Mouse (Mus musculus) cerebellum, postnatal 14 days (tissue): ENCODE measurements around the gene Stra8.

Experiments
- DNase-seq, 2 experiments: peaks; one replicate each; pipeline ENCODE4 v3.0.0; 2021; ENCODE audit warnings: mixed read lengths in 2 of 2

The Stra8 gene

DNA sequence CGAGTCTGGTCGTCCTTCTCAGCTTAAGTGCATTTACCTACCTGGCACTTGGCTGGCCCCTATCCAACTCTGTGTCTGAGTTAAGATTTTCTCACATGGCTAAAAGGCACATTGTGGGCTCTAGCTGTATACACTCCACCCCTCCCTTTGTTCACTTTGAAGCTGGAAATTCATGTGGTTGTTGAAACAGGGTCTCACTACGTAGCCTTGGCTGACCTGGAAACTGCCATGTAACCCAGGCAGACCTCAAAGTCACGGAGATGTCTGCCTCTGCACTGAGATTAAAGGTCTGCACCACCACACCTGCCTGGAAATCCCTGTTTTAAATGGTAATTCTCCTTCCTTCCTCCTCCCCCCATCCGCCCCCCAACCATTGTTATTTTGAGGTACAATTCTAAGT lies 23.5 kb downstream of the Stra8 start:
- no peak for DNase-seq

DNA sequence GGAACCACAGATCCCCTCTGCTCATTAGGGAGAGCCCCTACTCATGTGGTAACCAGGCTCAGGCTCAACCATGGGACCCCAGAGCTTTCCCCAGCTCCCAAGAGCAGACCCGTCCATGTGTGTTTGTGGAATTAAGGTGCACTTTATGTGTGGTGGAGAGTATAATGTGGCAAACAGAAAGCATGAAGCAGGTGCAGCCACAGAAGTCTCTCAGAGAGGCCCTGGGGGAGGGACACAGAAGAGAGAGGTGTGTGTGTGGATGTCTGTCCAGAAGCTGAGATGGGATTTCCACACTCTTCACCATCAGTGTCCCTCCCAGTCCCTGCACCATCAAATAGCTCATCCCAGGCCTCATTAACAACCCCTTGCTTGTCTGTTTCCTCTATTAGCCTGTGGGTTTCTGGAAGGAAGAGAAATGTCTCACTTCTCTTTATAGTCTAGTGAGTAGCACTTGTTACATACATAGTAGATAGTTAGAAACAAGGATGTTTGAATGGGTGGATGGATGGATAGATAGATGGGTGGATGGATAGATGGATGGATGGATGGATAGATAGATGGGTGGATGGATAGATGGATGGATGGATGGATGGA lies 26.6 kb downstream of the Stra8 start:
- DNase-seq: no peak

DNA sequence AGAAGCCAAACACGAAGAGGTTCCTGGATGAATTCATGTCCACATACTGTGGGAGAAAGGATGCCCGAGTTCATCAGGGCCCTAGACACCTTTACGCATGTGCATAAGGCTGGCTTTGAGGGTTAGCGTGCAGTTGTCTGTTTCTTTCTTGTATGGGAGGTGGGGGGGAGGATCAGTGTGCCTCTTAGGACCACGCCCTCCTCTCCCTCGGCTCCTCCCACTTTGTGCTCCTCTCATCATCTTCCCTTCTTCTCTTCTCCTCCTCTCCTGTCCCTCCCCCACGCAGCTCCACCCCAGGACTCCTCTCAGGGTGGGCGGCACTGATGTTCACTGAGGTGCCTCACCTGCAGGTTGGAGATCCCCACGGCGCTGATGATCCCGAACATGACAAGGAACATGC lies 28.5 kb downstream of the Stra8 start:
- peak; percentile 13 to 27 for DNase-seq

DNA sequence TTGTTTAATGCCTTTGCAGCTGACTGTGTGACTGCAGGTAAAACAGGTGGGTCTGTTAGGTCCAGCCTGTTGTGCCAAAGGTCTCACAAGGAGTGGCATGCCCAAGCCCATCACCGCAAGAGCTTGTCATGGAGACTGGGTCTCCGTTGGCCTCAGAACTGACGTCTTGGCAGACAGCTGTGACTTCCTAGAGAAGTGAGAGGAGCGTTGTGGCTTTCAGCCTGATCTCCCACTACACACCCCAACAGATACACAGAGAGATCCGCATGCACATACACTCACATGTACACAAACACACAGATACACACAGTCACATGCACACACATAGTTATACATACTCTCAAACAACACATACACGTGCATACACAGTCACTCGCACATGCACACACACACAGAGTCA lies 31.6 kb downstream of the Stra8 start:
- DNase-seq: no peak

DNA sequence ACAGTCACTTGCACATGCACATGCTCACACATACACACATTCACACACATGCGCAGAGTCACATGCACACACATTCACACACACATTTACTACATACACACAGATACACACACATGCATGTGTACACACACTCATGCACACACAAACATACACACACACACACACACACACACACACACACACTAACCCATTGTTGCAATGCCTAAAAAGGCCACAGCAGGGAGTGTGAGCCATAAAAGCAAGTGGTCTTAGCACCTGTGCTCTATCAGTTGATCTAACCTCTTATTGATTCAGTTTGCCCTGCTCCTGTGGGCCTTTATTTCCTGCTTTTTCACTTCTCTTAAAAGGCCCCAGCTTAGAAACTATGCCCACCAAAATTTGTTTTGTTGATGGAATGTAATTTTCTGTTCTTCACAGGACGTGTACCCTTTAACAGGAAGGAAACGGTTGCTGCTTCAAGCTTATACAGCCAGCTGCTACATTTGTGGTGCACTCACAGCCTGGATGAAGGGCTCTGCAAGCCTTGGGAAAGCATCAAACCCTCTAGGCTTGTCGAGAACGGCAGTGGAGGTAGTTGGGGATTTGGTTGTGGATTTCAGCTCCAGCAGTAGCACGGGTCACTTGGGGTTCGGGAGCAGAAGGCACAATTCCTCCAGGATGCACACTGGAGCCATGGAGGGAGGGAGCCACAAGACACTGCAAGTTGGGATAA lies 32.1 kb downstream of the Stra8 start:
- no peak for DNase-seq

DNA sequence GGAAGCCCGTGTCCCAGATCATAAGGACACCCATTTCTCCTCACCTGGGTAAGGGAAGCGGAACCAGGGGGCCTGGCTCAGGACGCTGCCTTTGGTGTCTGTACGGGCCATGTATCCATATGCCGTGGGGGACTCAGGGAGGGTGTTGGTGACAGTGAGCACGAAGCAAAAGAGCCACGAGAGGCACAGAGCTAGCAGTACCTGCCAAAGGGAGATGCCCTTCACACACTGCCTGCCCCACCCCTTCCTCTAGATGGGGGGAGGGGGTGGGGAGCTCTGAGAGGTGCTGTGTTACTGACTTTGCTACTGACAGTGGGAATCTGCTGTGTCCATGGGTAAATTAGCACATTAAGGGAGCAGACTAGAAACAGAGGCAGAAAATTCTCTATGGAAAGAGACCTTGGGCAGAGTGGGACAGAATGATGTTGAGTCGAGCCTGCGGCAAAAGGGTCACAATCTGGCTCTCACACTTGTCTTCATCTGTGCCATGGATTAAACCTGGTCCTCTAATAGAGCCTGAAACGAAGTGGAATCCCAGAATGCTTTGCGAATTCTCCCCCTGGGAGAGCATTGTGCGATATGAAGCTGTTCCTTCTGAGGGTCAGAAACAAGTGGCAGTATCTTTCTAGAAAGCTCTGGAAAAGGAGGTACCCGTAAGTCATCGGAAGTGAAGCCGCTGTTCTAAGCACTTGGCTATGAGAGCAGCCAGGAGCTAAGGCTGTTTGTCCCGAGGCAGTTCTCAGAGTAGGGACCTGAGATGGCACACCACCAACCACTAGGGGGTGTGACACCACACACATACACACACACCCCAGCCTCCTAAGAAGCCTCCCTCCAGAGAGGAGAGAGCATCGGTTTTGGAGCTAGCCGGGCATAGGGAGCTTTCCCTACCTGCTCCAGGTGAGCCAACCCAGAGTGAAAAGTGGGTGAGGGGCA lies 35.2 kb downstream of the Stra8 start:
- peak; percentile 9 to 15 for DNase-seq

DNA sequence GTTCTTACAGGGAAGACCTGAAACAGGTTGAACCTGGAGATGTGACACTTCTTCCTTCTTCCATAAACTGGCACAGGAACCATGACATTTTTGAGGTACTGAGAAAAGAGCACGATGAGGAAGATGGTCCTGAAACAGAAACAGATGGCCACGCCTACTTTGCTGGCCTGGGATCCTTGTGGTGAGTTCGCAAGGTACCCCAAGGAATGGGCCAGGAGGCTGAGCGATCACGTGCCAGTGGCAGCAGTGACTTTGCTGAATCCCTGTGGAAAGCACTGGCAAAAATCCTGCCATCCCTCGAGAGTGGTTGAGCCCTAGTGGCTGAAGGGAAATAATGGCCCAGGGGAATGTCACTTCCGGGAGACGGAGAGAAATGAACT lies 35.9 kb downstream of the Stra8 start:
- DNase-seq: no peak

DNA sequence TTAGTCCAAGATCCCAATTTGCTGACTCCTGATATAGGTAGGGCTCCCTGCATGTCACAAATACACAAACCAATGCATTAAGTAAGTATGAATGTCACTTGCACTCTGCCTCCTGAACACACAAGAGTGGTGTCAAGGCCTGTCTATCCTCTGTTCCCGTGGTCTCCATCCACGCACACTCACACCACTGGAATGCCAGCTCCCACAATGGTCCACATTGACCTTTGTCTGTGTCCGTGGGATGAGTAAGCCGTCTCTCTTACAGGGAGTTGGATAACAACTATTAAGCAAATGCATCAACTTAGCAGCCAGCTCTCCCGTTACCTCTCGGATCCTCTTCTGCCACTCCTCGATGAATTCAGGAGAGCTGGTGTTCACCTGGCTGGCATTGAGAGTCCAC lies 39.2 kb downstream of the Stra8 start:
- DNase-seq: no peak

DNA sequence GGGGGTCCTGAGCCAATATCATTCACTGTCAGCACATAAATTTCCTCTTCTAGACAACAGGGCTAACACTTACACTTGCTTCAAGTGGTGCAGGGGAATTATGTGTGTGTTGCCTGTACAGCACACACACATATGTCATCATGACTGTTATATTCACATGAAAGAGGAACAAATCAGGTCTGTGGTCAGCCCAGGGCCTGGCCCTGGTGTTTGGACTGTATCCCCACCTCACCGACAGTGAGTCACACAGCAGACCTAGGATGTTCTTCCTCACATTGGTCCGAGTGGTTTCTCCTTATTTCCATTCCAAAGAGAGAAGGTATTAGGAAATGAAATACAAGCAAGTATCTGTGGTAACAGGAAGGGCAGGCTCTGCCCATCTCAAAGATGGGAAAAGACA lies 44.6 kb downstream of the Stra8 start:
- DNase-seq: no peak

DNA sequence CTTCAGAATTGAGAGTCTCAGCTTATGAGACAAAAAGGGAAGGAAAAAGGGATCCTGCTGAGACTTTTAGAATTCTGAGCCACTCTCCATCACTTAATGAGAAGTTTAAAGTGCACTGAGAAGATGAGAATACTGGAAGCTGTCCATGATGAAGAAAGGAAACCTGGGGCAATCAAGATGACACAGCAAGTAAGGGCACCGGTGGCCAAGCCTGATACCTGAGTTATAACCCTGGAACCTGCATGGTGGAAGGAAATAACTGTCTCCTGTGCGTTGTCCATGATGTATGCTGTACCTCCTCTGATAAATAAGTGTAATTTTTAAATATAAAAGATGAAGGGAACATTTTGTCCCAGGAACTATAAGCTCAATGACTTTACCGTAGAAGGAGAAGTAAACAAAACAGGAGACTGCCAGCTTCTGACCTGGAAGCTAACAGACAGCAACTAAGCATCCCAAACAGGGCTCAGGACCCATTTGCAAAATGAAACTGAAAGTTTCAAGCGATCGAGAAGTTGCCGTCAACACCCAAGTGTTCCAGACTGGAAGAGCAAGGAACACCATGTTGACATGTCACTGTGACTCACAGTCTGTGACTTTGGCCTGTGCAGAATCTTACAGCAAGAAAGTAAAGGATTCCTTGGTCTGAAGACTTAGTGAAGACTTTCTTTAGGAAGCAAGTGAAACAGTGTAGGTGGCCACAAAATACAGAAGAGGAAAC lies 46.0 kb downstream of the Stra8 start:
- DNase-seq: no peak

DNA sequence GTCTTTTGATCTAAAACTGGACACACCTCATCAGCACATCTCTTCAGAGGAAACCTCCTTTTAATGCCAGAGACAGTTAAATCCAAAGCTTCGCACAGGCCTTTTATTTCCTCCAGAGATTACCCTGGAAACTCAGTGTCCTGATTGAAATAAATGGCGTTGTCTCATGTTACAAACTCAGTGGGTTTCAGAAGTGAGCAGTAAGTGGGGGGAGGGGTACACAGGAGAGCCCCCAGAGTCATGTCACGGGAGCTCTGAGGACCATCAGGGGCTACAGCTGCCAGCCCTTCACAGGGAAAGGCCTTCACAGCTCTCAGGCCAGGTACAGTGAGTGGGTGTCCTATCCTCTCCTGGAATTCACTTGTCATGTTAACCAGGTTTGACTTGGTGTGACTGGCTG lies 51.2 kb downstream of the Stra8 start:
- no peak for DNase-seq

DNA sequence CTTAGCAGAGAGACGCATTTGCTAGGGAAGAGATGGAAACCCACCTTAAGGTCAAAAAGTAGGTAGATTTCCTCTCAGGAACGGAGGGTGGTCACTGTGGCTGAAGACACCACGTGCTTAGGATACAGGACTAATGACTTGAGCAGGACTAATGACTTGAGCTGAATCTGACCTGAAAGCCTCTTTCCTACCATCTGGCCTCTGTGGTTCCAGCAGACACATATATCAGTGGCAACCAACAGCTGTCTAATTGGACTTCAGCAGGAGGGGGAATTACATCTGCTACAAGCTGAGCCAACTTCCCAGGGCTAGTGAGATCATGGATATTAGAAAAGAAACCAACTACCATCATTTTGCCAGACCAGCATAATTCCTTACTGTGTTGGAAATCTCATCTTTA lies 59.3 kb downstream of the Stra8 start:
- no peak for DNase-seq

DNA sequence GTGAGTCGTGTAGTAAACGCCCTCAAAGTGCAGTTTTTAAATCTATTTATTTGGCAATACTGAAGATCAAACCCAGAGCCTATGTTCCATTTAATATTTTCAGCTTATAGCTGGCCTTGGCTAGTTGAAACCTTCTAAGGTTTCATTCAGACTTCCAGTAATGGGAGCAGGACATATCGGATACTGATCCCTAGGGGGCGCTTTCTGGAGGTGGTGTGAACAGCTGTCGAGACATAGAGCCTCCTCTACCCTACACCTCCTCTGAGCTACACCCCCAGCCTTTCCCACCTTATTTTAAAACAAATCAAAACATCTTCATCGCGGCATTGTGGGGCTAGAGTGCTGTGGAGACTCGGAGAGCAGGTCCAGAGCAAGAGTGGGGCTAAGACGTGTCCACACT lies 60.7 kb downstream of the Stra8 start:
- no peak for DNase-seq

DNA sequence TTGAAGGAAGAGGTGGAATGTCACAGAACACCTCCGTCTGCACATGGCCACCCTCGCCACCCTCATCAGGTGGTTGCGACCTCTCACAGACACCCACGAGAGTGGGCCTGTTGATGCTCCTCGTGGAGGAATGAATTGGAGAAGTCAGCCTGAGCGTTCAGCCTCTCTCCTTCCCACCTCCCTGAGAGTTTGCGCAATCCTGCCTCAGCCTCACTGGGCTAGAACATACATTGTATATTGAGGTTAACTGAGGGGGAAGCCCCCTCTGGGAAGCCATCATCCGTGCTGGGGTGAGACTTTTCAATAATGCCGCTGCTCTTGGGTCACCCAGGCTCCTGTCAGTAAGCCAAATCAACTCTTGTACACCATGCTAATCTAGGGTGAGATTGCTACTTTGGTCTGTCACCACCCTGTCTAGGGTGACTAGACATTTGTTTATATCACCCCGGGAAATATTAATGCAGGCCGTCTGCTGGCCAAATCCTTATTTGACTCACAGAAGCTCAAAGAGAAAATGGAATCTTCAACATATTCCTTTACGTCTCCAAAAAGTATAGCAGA lies 67.2 kb downstream of the Stra8 start:
- no peak for DNase-seq

DNA sequence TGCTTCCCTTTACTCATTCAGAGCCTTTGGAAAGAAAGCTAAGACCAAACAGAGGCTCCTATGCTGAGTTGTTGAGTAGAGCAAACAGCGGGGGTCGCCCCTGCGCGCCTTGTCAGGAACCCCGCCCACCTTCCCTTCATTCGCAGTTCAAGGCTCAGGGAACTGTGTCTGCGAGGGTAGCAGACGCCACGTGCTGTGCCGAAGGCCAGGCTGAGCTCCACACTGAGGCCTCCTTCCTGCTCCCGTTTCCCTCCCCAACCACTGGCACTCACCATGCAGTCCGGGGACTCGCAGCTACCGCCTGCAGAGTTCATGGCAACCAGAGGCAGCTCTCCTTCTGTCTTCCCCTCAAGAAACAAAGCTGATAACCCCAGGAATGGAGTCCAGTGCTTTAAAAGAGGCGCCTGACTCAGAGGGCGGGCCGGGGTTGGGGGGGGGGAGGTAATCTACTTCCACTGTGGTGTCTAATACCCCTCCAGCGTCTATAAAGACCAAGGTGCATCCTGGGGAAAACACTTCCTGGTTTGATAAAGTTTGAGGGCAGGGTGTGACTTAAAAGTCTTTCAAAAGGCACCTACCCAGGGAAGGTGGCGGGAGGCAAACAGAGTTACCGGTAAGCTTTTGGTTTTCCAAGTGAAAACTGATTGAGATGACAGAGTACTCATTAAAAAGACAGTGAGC lies 68.3 kb downstream of the Stra8 start, which contains the start of gene Slc23a4:
Gene Slc23a4, minus strand, starts transcription at position 324 of the 681 bp plus-strand sequence.
- DNase-seq: no peak
